Mouse (Mus musculus) gastrocnemius, adult 2 months (tissue): ENCODE measurements at regions not wholly inside any gene's neighbourhood (a gene's known extent, or its start where the extent isn't known, plus 50 kb on each side); places are given as distances from the start of the nearest gene placed in this dataset.
A peak's percentile ranks its signal among the peaks of the same experiment; 100 is the strongest.

Experiments
- DNase-seq: peaks from one replicate; pipeline ENCODE4 v3.0.0; 2022
- H3K27ac ChIP-seq: fragments of 200-600 bp; 2 replicates; pipeline ENCODE4 v1.8.1; 2022; ENCODE audit warnings: mild to moderate bottlenecking
- H3K4me3 ChIP-seq: fragments of 200-600 bp; 2 replicates; pipeline ENCODE4 v1.8.1; 2022; ENCODE audit warnings: mild to moderate bottlenecking, moderate library complexity
- CTCF ChIP-seq: fragments of 200-600 bp; IDR thresholded peaks from 2 replicates; pipeline ENCODE4 v1.8.1; 2022; ENCODE audit warnings: antibody characterized with exemption, mild to moderate bottlenecking, moderate library complexity
- intact Hi-C: fragments of 180-260 bp; cut with DNase I; formaldehyde crosslinking; loops from one replicate; pipeline ENCODE4 v1.15.1; 2025

DNA sequence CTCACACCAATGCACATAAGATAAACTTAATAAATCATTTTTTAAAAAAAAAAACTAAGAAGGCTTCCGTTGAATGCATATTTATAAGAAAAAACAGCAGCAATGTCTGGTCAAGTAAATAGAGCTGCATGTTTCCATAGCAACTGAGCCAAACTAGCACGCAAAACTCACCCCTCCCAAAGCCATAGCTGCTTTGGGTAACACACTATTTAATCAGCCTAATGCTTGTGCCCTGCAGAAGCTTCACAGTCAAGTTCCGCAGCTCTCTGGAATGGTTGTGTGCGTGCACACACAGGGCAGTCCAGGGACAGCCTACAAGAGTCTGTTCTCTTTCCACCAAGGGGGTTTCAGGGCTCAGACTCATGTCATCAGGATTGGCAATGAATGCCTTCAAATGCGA is 231.7 kb downstream of the Hlx start:
- Histone ChIP-seq H3K4me3 (no peak overlapping the region), H3K27ac (no peak overlapping the region)
- no peak for DNase-seq
- TF ChIP-seq CTCF, result no peak
- intact Hi-C loops, result no loop called here

DNA sequence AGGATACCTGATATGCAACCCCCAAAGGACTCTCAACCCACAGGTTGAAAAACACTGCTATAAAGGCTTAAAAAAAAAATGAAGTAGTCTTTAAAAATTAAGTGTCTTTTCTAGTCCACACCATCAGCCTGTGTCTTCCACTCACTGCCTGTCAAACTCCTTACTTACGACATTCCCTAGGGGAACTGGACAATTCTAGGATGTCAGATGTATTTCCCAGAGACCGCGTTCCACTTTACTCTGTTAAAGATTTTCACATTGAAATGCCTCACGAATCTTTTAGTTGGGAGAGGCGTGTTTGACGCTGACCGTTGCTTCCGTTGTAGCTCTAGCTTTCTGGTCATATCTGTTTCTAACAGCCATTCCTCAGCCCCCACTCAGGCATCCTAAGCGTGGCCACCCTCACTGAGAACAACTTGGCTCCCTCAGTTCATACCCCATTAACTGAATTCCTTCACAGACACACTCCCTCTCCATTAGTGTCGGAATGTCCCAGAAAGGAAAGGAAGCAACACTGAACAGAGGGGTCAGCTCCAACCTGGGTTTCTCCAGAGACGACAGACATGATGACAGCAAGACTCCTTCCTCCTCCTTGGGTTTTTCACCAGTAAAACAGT is 233.4 kb downstream of the Hlx start:
- Histone ChIP-seq H3K27ac (peak overlapping the region; percentile 28), H3K4me3 (no peak overlapping the region)
- no peak for DNase-seq
- intact Hi-C loops, result no loop called here
- no peak for TF ChIP-seq CTCF

DNA sequence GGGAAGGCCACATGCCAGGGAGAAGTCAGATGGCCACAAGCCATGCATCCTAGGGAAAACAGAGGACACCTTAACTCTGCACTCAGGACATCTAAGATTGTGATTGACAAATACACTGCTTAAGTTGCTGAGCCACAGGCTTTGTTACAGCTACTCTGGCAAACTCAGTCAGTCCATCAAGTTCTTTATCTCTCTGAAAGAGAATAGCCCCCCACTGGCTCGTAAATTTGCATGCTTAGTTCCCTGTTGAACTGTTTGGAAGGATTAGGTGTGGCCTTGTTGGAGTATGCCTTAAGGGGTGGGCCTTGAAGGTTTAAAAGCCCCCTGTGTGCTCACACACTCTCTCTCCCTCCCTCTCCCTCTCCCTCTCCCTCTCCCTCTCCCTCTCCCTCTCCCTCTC is 235.4 kb downstream of the Hlx start:
- Histone ChIP-seq H3K4me3 (no peak overlapping the region), H3K27ac (no peak overlapping the region)
- DNase-seq, result no peak
- no peak for TF ChIP-seq CTCF
- intact Hi-C loops, result no loop called here

DNA sequence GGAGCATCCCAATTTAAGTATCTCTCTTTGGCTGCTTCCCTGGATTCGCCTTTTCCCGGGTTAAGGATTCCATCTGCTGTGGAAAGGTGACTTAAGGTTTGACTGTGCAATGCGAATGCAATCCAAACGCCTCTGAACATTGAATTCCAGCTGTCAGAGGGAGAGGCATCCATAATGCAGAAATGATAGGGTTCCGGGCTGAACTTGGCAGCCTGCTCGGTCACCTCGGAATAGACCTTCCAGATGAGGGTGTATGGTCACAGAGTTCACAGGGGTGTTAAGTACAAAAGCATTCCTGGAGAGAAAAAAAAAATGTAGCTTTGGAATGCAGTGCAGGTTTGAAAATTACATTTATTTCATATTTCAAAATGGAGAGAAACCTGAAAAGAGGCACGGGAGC is 238.6 kb downstream of the Hlx start:
- no peak for TF ChIP-seq CTCF
- no peak for DNase-seq
- intact Hi-C loops, result no loop called here
- no peak overlapping the region for H3K27ac ChIP-seq
- H3K4me3 ChIP-seq, result no peak overlapping the region

DNA sequence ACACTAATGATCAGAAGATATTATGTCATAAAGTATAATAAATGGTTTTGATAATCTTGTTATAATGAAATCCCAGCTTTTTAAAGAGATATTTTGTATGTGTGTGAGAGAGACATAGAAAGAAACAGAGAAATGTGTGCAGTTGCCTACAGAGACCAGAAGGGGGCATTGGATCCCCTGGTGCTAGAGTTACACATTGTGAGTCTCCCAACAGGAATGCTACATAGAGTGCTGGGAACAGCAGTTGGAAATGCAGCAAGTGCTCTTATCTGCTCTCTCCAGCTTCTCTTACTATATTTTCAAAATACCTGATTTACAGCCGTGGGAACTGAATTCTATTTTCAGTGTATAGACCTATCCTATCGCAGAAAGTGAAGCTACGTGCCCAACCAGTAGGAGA is 240.3 kb downstream of the Hlx start:
- H3K4me3 ChIP-seq, result no peak overlapping the region
- DNase-seq, result no peak
- intact Hi-C loops, result no loop called here
- no peak overlapping the region for H3K27ac ChIP-seq
- peak; percentile 45 for TF ChIP-seq CTCF

DNA sequence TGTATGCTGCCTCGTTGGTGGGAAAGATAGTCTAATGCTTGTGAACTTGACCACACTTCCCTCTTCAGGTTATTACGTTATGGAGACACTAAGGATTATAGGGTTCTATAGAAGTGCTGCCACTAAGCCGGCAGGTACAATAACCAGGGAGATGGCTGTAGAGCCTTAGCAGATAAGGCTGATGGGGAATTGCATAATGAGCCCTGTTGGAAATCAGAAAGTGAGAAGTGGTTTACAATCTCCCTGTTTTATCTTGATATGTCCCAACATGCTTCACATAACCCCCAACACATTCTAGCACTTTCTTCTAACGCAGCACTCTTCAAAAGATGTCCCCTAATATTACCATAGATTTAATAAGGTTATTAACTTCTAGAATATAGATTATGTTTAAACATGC is 241.2 kb downstream of the Hlx start:
- no peak overlapping the region for H3K27ac ChIP-seq
- intact Hi-C loops, result no loop called here
- no peak for TF ChIP-seq CTCF
- no peak for DNase-seq
- no peak overlapping the region for H3K4me3 ChIP-seq

DNA sequence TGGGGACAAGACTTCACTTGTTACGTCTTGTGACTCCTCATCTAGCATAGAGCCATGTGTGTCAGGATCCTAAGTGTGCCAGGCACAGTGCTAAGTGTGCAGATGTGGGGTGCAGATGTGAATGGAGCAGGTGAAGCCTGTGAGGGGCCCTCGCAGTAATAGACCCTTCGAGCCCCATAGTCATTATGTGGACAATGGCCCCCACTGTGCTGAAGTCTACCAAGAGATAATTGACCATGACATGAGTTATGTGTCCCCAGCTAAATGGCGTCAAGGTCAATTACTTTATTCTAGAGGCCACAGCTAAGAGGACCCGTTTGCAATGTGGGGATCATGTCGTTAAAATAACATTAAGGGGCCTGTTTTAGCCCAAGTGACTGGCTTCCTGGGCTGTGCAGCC is 245.0 kb downstream of the Hlx start:
- H3K27ac ChIP-seq, result no peak overlapping the region
- intact Hi-C loops, result no loop called here
- H3K4me3 ChIP-seq, result no peak overlapping the region
- no peak for DNase-seq
- TF ChIP-seq CTCF, result no peak

DNA sequence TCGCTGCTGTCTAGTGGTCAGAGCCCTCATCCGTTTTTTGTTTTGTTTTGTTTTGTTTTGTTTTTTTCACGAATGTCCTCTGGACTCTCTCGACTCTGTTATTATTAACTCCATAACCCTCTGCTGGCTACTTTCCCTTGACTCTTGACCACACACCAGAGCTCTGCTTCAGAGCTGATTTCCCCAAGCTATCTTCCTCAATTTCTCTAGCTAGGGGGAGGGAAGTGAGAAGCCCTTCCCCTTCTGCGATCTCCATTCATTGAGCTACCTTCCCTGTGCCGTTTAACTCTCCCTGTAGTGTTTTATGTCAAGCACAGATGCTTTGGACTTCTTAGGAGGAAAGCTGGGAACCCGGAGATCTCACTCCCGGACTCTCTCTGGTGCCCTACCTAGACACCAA is 247.6 kb downstream of the Hlx start:
- no peak for TF ChIP-seq CTCF
- intact Hi-C loops, result no loop called here
- no peak for DNase-seq
- Histone ChIP-seq H3K27ac (no peak overlapping the region), H3K4me3 (no peak overlapping the region)

DNA sequence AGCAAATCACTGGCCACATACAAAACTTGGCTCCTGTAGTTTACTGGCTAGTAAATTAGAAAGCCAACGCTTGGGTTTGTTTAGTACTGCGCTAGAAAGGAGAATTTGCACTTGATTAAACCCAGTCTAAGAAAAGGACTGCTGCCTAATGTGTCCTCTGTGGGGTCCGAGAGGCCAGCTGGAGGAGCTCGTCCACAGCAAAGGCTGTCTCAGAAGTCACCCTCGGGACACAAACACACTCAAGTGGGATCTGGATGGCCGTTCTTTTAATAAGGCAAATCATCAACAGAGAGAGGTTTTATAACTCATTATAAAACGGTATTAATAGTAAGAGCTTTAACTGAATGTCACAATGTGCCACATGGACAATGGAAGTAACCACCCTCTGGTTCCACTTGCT is 249.0 kb downstream of the Hlx start:
- intact Hi-C loops, result no loop called here
- Histone ChIP-seq H3K27ac (no peak overlapping the region), H3K4me3 (no peak overlapping the region)
- peak; percentile 30 for DNase-seq
- TF ChIP-seq CTCF, result no peak; the same call in 1 of the 2 replicates

DNA sequence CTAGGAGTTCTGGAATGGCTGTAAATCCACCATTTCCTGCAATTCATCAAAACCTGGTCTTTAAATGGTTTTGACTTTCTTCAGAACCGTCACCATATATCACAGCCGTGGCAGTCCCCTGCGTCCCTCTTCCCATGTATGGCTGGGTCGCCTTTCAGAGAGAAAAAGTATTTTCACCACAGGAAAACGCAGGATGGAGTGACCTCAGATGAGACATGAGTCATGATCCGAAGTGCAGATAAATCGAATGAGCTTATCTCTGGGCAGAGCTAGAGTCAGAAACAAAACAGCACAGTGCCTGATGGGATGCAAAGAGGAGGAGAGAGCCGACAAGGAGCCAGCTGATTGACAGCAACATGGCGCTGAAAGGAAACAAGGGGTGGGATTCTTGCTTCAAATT is 250.4 kb downstream of the Hlx start:
- intact Hi-C loops, result no loop called here
- no peak for TF ChIP-seq CTCF
- Histone ChIP-seq H3K27ac (no peak overlapping the region), H3K4me3 (no peak overlapping the region)
- DNase-seq, result no peak

DNA sequence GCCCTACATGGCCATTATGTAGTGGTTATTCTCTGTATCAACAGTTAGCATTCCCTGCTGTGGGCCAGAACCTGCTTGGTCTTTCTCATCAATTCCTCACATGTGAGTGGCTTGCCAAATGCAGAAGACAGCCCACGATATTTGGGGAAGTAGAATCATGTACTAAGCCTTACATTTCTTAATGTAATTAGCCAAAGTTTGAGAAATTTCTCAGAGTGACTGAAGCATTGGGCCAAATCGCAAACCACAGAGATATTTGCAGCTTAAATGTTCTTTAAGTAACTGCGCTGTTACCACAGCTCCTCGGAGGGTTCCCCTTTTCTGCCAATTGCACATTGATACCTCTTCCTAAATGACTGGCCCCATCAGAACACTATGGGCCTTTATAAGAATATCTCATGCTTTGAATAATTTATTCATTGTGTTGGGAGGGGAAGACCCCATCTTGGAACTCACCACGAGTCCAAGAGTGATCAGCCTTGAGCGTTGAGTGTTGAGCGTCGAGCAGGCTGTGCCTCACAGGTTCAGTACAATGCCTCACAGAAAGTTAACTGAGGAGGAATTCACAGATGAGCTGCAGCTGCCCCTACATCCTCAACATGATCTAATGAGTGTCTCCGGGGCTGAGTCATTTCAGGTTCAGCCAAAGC is 251.7 kb downstream of the Hlx start:
- no peak for DNase-seq
- no peak overlapping the region for H3K27ac ChIP-seq
- no peak overlapping the region for H3K4me3 ChIP-seq
- intact Hi-C loops, result no loop called here
- TF ChIP-seq CTCF, result no peak

DNA sequence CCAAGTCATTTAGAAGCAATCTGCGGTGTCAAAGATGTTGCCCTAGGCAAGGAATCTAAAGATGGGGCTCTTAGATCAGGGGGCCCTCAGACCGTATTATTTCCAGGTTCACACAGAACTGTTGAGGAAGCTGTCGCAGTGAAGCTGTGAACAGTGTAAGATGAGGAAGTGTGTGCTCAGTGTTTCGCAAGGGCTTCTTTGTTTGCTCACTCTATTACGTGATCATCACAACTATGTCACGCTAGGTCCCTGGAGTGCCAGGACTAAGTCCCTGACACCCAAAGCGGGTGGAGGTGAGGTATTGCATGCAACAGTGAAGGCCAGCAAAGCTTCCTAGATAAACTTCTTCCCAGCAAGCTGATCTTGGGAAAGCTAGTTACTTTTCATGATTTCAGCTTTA is 254.4 kb downstream of the Hlx start:
- no peak overlapping the region for H3K4me3 ChIP-seq
- TF ChIP-seq CTCF, result no peak
- no peak for DNase-seq
- intact Hi-C loops, result no loop called here
- H3K27ac ChIP-seq, result no peak overlapping the region

DNA sequence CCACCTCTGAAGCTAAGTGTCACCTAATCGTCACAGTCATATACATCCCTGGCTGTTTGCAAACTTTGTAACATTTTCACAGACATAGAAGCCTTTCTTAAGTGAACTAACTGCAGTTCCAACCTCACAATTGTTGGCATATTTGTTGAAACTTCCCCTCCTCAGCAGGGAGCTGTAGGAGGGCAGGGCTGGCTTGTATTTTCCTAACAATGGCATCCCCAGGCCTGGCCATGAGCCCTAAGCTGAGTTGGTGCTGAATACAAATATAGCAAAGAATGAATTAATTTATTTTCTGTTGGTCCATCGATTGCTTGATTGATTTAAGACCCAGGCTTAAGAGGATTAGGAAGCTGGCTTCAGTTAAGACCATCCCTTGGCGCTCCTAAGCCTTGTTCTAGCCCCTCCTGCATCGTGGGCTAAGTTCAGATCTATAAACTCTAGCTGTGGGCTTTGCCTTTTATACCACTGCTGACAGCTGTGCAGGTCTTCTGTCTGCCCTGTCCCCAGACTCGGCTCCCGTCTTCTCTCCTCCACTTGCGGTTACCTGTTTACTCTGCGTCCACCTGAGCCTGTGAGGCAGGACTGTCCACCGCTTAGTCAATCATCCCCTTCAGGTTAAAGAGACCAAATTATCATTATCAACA is 269.8 kb downstream of the Hlx start:
- Histone ChIP-seq H3K27ac (no peak overlapping the region), H3K4me3 (no peak overlapping the region)
- DNase-seq, result no peak
- no peak for TF ChIP-seq CTCF
- intact Hi-C loops, result no loop called here

DNA sequence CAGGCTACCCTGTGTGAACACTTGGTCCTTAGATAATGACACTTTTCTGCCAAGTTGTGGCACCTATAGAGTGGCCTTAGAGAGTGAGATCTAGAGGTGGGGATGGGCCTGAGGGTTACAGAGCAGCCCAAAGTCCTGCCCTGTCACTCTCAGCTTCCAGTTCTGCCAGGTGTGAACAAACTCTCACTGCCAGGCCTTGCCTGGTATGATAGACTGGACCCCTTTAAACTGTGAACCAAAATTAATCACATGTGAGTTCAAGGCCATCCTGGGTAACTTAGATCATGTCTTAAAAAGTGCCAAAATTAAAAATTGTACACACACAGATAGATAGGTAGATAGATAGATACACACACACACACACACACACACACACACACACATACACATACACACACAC is 271.0 kb downstream of the Hlx start:
- no peak overlapping the region for H3K27ac ChIP-seq
- intact Hi-C loops, result no loop called here
- no peak overlapping the region for H3K4me3 ChIP-seq
- TF ChIP-seq CTCF, result no peak
- no peak for DNase-seq
